Mouse (Mus musculus) 3T3-L1 (cell line): ENCODE results near the gene Ncln.

Source experiments
- DNase-seq: peaks from one replicate; pipeline ENCODE4 v3.0.0-alpha.2; 2015; ENCODE audit warnings: low read depth, low spot score

The Ncln gene

DNA sequence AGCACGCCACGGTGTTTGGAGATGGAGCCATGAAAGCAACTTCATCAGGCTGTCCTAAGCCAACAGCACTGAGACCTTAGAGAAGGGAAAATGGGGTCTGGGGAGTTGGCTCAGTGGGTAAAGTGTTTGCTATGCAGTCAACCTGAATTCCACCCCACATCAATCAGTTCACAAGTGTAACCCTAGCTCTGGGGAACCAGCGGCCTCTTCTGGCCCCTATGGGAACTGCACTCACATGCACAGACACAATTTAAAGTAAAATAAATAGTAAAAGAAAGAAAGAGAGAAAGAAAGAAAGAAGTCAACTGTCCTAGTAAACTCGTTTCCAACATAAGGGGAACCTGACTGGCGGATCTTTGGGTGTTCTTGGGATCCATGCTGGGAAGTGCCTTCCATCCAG is 17.6 kb upstream of the Ncln start:
- DNase-seq: no peak

- no peak for DNase-seq
These were observed 14.1 kb upstream of the Ncln start for GRCm38 (mm10) chr10:81510246-81510810.

DNA sequence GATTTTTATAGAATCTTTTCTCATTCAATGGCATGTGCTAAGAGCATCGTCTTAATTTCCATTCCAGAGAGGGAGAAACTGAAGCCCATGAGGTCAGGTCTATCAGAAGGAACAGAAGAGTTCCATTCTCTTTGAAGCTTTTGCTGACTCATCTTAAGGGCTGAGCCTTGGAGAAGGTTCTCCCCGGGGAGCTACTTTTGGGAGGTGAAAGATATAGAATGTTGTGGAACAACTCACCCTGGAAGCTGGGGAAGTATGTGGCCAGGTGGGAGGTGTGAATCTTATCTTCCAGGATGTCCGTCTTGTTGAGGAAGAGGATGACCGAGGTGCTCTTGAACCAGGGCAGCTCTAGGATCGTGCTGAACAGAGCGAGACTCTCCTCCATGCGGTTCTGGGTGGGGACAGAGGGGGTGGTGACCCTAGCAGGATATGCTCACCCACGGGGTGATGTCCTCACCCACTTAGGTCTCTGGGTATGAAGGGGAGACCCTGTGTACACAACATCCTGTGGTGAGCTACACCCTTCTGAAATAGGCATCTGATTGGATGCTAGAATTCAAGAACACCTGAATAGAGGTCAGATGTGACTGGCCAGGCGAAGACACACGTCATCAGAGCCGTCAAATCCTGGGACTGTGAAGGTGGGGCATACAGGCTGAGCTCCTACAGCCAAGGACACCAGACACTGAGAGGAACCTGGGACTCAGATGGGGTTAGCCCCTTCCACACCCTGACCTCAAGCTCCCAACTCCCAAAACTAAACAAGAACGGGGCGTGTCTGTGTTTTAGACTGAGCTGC is 11.7 kb upstream of the Ncln start:
- no peak for DNase-seq

DNA sequence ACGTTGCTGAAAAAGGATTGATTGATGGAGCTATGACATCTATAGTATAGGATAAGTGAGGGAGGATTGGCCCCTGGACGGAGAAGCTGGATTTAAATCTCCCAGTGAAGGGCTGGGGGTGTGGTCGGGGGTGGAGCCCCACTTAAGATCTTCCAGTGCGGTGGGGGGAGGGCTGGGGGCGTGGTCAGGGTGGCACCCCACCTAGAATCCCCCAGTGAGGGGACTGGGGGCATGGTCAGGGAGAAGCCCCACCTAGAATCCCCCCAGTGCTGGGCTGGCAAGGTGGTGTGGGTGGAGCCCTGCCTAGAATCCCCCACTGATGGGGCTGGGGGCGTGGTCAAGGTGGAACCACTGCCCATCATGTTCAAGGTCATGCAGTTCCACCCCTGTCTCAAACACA is 10.9 kb upstream of the Ncln start:
- no peak for DNase-seq

- no peak for DNase-seq
These were observed 8.9 kb upstream of the Ncln start for GRCm38 (mm10) chr10:81505016-81505664.

GRCm38 (mm10) chr10:81502658-81503057 is 6.5 kb upstream of the Ncln start:
- DNase-seq: peak; percentile 61

DNA sequence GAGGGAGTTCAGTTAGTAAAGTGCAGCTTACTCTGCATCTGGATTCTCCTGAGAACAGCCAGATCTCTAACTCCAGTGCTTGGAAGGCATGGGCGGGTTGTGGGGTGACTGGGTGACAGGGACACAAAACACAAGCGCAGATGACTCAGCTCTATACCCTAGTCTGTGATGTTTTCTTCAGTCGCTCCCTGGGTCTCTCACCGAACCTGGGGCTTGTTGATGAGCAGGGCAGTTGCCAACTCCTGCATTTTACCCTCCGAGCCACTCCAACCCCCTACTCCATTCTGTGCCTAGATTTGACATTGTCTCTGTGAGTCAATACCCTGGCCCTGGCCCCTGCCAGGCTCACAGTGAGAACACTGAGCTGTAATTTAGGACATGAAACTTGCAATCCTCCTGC is 5.7 kb upstream of the Ncln start:
- DNase-seq: no peak

DNA sequence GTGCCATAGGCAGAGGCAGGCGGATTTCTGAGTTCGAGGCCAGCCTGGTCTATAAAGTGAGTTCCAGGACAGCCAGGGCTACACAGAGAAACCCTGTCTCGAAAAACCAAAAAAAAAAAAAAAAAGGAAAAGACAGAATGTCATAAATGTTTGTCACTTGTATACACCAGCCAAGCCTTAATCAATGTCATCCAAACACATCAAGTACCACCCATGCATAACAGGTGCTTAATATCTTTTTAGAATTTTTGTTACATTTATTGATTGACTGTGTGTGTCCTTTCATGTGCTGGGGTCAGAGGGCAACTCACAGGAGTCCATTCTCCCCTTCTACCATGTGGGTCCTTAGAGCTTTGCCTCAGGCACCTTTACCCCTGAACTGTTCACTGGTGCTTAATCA is 3.8 kb upstream of the Ncln start, which contains the start of gene S1pr4:
Gene S1pr4, minus strand, starts transcription at position 101 of the 400 bp plus-strand sequence.
- DNase-seq: no peak

GRCm38 (mm10) chr10:81499250-81499901 is 3.2 kb upstream of the Ncln start:
- no peak for DNase-seq

- DNase-seq: no peak
These were observed 2.4 kb upstream of the Ncln start for GRCm38 (mm10) chr10:81498316-81499249.

GRCm38 (mm10) chr10:81497401-81498270 is 1.4 kb upstream of the Ncln start:
- DNase-seq: no peak

DNA sequence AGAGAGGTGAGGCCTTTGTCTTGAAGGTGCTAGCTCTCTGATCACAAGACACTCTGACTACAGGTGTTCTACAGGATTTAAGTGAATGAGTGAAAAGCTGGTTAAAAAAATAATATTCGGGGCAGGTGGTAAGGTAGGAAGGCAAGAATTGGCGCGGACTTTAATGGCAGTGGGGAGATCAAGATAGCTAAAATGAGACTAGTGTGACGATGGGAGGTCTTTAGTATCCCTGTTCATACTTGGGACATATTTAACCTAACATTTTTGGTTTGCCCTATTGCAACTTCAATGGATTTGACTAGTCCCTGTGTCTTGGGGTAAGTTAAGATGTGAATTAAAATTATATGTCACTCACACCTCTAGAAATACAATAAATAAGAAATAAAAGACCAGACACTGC is 777 bp upstream of the Ncln start:
- no peak for DNase-seq

GRCm38 (mm10) chr10:81495616-81496263 is 452 bp downstream of the Ncln start:
- peak; percentile 20 for DNase-seq

GRCm38 (mm10) chr10:81495151-81495550 is 1.0 kb downstream of the Ncln start:
- DNase-seq: no peak

GRCm38 (mm10) chr10:81494260-81495041 is 1.7 kb downstream of the Ncln start:
- DNase-seq: no peak

- peak; percentile 39 for DNase-seq
These were observed 2.5 kb downstream of the Ncln start for GRCm38 (mm10) chr10:81493601-81494220.

- no peak for DNase-seq
These were observed 3.5 kb downstream of the Ncln start for GRCm38 (mm10) chr10:81492606-81493240.

DNA sequence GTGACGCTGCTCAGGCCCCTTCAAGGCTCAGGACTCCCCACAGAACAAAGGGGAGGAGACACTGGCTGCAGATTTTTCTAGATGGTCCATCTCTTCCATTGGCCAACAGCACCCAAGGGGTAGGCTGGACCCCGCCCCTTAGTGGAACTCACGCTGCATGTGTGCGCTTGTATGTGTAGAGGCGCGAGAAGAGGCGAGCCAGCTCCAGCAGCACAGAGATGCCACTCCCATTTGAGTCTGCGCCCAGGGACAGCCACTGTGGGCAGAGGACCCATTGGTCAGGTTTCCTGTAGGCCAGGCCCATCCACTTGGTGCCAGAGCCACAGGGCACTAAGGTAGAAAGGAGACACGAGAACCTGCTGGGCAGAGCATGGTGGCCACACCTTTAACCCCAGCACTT is 5.2 kb downstream of the Ncln start:
- no peak for DNase-seq
